Mouse (Mus musculus) testis, adult 2 months (tissue): ENCODE results near the gene Dohh.

Experiments used
- CTCF ChIP-seq: fragments of 200-500 bp; IDR thresholded peaks from 2 replicates; pipeline ENCODE4 v1.5.1; 2012; ENCODE audit warnings: low read depth, mild to moderate bottlenecking, inconsistent platforms, low read length, moderate library complexity; ENCODE audit not compliant: control insufficient read depth, insufficient read depth, insufficient replicate concordance
- POLR2A ChIP-seq: fragments of 200-500 bp; IDR thresholded peaks from 2 replicates; pipeline ENCODE4 v1.6.1; 2012; ENCODE audit warnings: low read depth, mild to moderate bottlenecking, inconsistent platforms, low read length, moderate library complexity; ENCODE audit not compliant: control insufficient read depth

DNA sequence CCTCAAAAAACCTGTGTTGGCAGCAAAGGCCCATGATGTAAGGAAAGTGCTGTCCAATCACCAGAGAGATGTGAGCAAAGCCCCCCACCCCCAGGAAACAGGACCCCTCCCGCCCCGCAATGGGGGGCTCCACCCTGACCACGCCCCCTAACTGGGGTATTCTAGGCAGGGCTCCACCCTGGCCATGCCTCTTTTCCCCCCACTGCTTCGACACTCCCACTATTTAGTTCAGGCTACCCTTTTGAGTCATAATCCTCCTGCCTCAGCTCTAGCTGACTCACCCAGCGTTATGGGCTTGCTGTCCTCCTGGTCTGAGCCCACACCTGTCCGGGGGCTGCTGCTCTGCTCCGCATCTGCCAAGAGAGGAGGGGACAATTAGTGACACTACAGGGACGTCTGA is 25.1 kb downstream of the Dohh start:
- TF ChIP-seq CTCF (no peak), POLR2A (no peak)
